Mouse (Mus musculus): ENCODE results near the gene Larp6.

Larp6 gene

GRCm38 (mm10) chr9:60715828-60716227 lies 3.0 kb downstream of the Larp6 start:
- DNase-seq = no peak

DNA sequence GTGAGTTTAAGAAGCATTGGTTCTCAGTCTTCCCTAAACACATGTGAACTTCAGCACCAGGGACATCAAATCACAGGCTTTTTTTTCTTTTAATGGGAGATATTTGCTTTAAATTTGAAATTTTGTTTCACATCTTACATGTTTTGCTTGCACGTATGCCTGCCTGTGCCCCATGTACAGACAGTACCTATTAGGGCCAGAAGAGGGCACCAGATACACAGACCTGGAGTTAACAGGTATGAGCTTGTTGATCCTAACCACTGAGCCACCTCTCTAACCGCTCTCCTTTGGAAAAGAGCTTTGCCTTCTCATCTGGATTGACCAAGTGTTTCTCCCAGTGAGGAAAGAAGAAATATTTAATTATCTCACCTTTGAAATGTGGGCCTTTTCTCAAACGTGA lies 5.5 kb downstream of the Larp6 start:
- DNase-seq = peak; percentile 56

- DNase-seq = no peak
Observed at GRCm38 (mm10) chr9:60719687-60720086, 6.9 kb downstream of the Larp6 start.

- no peak for DNase-seq
Observed at GRCm38 (mm10) chr9:60724968-60725367, 12.2 kb downstream of the Larp6 start.

GRCm38 (mm10) chr9:60734321-60734720 lies 21.5 kb downstream of the Larp6 start:
- no peak for DNase-seq

GRCm38 (mm10) chr9:60739126-60739525 lies 26.3 kb downstream of the Larp6 start:
- no peak for DNase-seq

GRCm38 (mm10) chr9:60741436-60741835 lies 28.6 kb downstream of the Larp6 start:
- DNase-seq = no peak

DNA sequence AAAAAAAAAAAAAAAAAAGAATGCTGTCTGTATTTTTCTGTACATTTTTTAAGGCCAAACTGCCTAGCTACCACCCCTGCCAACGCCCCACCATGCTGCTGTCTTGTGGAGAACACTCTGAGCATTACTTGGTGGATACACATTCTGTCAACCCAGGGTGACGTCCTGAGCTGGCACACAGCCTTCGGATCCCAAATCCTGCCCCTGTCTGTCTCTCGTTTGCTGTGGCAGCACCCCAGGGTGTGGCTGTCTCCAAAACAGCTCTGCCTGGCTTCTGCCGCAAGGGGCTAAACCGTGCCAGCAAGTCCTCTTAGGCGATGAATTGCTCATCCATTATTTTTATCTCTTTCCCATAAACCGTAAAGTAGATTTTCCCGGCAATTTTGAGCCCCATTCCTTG lies 29.7 kb downstream of the Larp6 start:
- no peak for DNase-seq

DNA sequence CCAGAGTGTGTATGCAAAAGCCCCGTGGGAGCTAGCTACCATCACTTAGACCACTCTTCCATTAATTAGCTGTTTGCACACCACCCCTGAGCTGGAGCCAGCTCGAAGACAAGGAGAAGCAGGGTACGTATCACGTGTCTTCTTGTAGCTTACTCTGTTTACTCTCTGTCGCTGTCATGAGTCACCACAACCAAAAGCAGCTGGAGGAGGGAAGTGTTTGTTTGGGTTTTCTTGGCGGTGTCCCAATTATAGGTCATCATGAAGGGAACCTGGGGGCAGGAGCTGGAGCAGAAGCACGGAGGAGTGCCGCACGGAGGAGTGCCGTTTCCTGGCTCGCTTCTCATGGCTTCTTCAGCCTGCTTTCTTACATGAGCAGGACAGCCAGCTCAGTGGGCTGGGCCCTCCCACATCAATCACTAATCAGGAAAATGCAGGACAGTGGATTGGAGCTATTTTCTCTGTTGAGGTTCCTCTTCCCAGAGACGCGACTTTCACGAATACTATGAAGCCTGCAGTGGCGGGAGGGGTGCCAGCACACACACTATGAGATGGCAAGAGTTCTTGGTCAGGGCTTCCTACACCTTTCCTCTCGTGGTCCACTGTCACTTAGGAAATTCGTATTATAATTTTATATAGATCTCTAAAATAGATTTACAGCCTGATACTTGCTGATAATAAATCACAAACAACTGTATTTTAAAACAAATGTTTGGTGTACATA lies 30.6 kb downstream of the Larp6 start:
- DNase-seq = peak; percentile 28

DNA sequence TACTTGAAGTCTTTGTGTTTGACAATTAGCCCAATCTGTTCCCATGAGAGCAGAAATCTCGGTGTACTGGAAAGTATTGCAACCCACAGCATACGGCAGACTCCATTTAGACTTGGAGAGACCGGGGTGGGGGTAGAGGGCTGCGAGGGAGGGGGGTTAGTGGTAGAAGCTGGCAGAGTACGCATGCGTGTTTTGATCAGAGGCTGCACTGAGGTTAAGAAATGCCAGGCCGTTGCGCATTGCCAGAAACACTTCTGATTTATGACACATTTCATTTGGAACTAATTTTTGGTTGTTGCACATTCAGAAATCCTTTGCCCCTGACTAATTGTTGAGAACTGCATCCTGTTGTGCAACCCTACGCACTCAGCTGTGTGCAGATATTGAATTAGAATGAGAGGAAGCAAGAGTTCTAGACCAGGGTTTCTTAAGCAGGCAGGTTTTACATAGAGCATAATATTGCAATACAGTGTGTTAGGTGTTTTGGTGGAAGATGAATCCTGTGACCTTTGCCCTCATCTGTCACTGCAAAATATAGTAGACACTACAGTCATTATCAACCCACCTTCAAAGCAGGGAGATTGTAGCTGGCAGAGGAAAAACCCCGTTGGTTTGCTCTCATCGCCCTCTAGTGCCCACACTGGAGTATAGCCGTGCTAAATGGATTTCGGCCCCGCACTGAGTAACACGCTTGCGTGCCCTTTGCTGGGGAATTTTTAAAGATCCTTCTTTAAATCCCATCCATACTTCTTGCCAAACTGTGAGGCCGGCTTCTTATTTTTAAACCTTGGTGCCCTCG lies 31.6 kb downstream of the Larp6 start:
- DNase-seq = peak; percentile 43

DNA sequence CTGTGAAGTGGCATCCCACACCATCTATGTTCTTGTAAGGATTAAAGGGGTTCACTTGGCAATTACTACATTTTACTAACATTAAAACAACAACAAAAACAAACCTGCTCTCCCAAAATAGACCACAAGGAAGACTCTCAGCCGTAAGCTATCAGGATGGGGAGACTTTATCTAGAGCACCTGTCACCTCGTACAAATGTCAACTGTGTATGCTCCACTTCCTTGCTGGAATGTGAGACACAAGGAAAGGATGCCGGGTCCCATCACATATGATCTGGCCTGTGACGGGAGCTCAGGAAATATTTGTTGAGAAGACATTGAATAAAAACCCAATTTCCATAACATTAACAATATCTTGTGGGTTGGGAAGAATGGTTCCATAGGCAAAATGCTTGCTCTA lies 32.2 kb downstream of the Larp6 start:
- no peak for DNase-seq

DNA sequence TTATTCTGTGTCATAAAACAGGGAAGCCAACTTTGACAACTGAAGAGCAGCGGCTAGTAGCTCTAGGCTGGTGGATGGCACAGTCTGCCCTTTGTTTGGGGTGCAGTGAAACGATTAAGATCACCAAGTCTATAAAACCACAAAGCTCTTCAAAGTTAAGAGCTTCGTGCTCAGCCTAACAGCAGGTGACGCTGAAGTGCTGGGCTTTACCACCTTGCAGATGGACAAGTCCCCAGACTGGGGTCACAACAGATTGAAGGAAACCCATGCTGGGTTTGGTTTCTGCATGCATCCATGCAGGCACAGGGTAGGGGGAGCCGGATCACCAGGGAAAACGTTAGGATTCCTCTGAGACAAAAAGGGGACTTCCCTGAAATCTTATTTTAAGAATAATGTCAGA lies 33.8 kb downstream of the Larp6 start:
- DNase-seq = no peak

- no peak for DNase-seq
Observed at GRCm38 (mm10) chr9:60747672-60748071, 34.9 kb downstream of the Larp6 start.

DNA sequence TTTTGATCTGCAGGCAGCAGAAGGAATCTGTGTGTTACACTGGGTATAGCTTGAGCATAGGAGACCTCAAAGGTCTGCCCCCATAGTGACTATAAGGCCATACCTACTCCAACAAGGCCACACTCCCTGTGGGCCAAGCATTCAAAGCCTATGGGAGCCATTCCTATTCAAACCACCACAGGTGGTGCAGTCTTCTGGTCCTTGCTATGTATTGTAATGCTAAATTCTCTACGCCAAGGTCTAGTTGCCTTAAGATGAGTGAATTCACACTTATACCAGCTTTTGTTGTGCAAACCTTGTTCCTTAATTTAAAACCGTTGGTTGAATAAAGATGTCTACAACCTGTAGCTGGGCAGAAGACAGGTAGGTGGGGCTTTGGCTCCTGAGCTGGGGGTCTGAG lies 35.4 kb downstream of the Larp6 start:
- no peak for DNase-seq

- no peak for DNase-seq
Observed at GRCm38 (mm10) chr9:60749105-60749504, 36.3 kb downstream of the Larp6 start.

DNA sequence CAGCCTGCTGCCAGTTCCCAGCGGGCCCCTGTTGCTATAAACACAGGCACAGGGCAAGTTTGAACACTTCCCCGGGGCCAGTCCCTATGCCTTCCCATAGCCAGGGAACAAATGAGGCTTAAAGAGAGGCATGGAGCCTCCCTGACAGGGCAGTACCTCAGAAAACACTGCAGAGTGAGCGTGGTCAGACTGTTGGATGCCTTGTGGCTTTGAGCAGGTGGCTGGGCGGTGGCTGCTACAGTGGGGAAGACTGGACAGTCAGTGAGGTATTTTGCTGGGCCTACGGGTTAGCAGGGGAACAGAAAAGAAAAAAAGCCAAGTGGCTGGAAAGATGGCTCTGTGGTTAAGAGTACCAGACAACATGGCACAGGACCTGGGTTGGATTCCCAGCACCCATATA lies 38.3 kb downstream of the Larp6 start:
- no peak for DNase-seq

GRCm38 (mm10) chr9:60751971-60752370 lies 39.2 kb downstream of the Larp6 start:
- no peak for DNase-seq

DNA sequence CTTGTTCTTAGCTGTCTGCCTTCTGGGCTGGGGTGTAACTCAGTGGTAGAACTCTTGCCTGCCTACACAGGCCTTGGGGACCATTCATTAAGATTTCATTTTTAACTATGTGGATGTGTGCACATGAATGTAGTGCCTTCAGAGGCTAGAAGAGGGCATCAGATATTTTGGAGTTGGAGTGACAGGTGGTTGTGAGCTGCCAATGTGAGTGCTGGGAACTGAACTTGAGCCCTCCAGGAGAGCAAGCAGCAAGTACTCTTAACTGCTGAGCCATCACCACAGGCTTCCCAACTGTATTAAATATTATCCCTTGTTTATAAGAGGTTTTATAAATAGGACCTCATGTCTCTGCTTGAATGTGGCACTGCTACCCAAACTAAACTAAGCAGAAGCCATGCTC lies 39.8 kb downstream of the Larp6 start:
- no peak for DNase-seq

- DNase-seq = peak; percentile 82
Observed at GRCm38 (mm10) chr9:60756258-60756657, 43.5 kb downstream of the Larp6 start.

GRCm38 (mm10) chr9:60756866-60757740 lies 44.3 kb downstream of the Larp6 start:
- DNase-seq = no peak

DNA sequence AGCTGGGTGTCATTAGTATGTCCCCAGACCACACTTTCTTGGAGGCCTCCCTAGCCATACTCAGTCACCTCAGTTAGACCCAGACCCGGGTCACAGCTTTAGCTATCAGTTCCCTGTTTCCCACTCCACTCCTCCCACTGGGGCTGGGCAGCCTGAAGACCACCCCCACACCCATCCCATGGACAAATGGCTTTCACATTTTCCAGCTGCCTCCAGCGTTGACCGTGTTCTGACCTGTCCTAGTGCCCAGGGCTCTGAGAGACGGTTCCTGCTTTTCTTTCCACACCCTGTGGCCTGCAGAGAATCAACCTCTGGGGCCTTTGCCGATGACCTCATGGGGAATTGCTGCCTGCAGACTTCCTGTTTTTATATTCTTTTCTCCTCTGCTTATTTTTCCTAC lies 45.0 kb downstream of the Larp6 start:
- no peak for DNase-seq

DNA sequence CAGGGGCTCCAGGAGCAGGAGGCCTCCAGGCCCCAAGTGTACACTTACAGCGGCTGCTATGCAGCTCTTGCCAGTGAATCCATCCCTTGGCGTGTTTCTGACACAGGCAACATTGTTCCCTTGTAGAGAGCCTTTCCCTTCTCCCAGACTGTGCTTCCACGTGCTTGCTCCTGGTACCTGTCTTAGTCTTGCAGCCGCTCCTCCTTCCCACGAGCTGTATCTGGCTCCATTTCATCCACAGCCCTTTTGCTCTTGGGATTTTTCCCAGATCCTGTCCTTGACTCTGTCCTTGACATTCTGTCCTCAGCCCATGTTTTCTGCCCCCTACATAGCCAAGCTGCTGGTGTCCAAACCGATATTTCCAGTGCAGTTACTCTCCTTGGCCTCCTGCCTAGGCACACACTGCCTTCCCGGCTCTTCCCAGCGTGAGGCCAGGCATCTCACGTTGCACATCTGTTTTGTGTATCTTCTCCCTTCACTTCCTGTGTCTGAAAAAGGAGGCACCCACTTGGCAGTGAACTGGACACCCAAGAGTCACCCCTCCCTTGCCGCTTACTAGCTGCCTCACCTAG lies 46.7 kb downstream of the Larp6 start:
- no peak for DNase-seq

- DNase-seq = no peak
Observed at GRCm38 (mm10) chr9:60765181-60765580, 52.4 kb downstream of the Larp6 start.

Data from kidney, adult 18-20 months (tissue).